Mouse (Mus musculus): ENCODE measurements around the gene Ogdh. TPM values are rescaled to one million over a fixed set of nuclear protein-coding genes. Genes with fewer than 3 reads are reported as not detected.

The Ogdh gene
- polyA plus RNA-seq, 1 experiment: 34.8 TPM

DNA sequence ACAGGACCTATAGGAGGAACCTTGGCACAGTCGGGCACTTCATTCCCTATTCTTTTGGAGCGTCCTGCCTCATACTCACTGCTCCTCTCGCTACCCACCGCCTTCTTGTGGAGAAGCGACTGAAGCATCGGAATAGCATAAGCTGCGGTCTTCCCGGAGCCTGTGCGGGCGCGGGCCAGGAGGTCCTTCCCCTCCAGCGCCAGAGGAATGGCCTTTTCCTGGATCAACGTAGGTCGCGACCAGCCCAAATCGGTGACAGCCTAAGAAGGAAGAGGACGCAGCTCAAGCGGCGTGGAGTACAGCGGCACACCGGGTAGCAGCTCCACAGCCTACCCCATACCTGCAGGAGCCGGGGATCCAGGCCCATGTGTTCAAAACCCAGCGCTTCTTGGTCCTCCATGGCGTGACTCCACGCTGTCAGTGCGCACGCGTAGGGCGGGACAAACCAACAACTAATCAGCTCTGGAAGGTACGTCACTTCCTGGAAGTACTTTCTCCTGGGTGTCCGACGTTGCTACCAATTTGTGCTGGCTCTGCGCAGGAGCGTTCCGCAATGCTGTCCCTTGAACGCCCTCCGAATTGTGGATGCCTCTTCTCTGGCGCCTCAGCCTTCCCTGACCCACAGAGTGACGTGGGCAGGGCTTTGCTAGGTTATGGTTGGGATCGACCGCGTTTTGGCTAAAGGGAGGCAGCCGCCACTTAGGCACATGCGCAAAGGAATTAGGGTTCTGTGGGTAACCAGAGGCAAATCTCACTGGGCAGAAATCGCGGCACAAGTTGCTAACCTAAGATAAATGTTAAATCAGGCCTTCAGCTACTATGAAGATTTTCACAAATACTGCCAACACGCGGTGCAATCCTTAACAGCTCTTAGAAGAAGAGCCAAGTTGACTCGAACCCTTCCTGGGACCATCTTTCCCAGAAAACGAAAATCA, 23.8 kb upstream of the Ogdh start, which contains the start of gene Ddx56:
Gene Ddx56, minus strand, starts transcription at position 453 of the 935 bp plus-strand sequence.
- TF ChIP-seq FLI1 (IDR thresholded peaks at IDR 0.05; ENCODE audit: low read length): peak; percentile 33; the same call in 1 of the 2 replicates
- TF ChIP-seq GATA1 (IDR thresholded peaks at IDR 0.05; ENCODE audit: borderline replicate concordance, low read length): peak; percentile 92
- H3K9me3 ChIP-seq: no peaks in the 10 kb centered on the region
- no peaks in the 10 kb centered on the region for H3K27me3 ChIP-seq (replicated peaks)
- H3K36me3 ChIP-seq (replicated peaks; ENCODE audit: low read length): peaks cover 62% of the 10 kb centered on the region
- H3K4me3 ChIP-seq (replicated peaks): peak within 1 kb of the TSS; percentile 100
- H3K4me1 ChIP-seq: peaks cover 40% of the 10 kb centered on the region

DNA sequence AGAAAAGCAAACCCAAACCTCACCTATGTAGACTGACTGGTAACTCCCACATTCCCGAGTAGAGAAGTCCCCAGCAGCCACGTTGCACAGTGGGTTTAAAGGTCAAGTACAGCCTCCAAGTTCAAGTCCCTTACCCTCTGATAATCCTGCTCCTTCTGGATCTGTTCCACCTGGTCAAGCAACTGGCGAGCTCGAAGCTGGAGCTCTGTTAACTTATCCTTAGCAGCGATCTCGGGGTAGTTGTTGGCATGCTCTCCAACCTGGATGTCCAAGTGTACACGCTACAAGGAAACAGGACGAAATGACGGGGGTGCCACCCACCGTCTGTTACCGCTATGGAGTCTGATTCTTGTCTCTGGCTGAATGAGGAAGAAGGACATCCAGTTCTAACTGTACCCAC, 17.8 kb upstream of the Ogdh start:
- H3K36me3 ChIP-seq (replicated peaks; ENCODE audit: low read length): peaks cover 27% of the 10 kb centered on the region
- H3K4me1 ChIP-seq: peaks cover 33% of the 10 kb centered on the region
- peak overlapping the region; percentile 96 for H3K4me3 ChIP-seq (replicated peaks)
- TF ChIP-seq FLI1 (IDR thresholded peaks at IDR 0.05; ENCODE audit: low read length): no peak
- TF ChIP-seq GATA1 (IDR thresholded peaks at IDR 0.05; ENCODE audit: borderline replicate concordance, low read length): no peak
- H3K27me3 ChIP-seq (replicated peaks): no peaks in the 10 kb centered on the region
- H3K9me3 ChIP-seq: no peaks in the 10 kb centered on the region

GRCm38 (mm10) chr11:6274387-6275093, 16.9 kb upstream of the Ogdh start, which contains the start of gene Tmed4:
Gene Tmed4, minus strand, starts transcription at chr11:6274870.
- TF ChIP-seq FLI1 (IDR thresholded peaks at IDR 0.05; ENCODE audit: low read length) (no peak), GATA1 (IDR thresholded peaks at IDR 0.05; ENCODE audit: borderline replicate concordance, low read length) (no peak)
- peaks cover 29% of the 10 kb centered on the region for H3K4me1 ChIP-seq
- no peaks in the 10 kb centered on the region for H3K27me3 ChIP-seq (replicated peaks)
- peaks cover 26% of the 10 kb centered on the region for H3K36me3 ChIP-seq (replicated peaks; ENCODE audit: low read length)
- peak within 1 kb of the TSS; percentile 96 for H3K4me3 ChIP-seq (replicated peaks)
- H3K9me3 ChIP-seq: no peaks in the 10 kb centered on the region

- peaks cover 26% of the 10 kb centered on the region for H3K36me3 ChIP-seq (replicated peaks; ENCODE audit: low read length)
- no peak for TF ChIP-seq FLI1 (IDR thresholded peaks at IDR 0.05; ENCODE audit: low read length)
- no peak for TF ChIP-seq GATA1 (IDR thresholded peaks at IDR 0.05; ENCODE audit: borderline replicate concordance, low read length)
These were observed 16.3 kb upstream of the Ogdh start for GRCm38 (mm10) chr11:6275094-6275484.

GRCm38 (mm10) chr11:6276466-6276865, 15.0 kb upstream of the Ogdh start:
- H3K9me3 ChIP-seq: peaks cover 15% of the 10 kb centered on the region
- TF ChIP-seq FLI1 (IDR thresholded peaks at IDR 0.05; ENCODE audit: low read length) (no peak), GATA1 (IDR thresholded peaks at IDR 0.05; ENCODE audit: borderline replicate concordance, low read length) (no peak)
- H3K27me3 ChIP-seq (replicated peaks): no peaks in the 10 kb centered on the region
- peaks cover 15% of the 10 kb centered on the region for H3K36me3 ChIP-seq (replicated peaks; ENCODE audit: low read length)
- peaks cover 29% of the 10 kb centered on the region for H3K4me1 ChIP-seq
- no peak overlapping the region for H3K4me3 ChIP-seq (replicated peaks)

More at GRCm38 (mm10) chr11:6275094-6275484, 16.3 kb upstream of the Ogdh start:
- Histone ChIP-seq H3K27me3 (replicated peaks) (no peaks in the 10 kb centered on the region), H3K4me1 (peaks cover 29% of the 10 kb centered on the region), H3K4me3 (replicated peaks) (peak overlapping the region; percentile 96), H3K9me3 (peaks cover 5% of the 10 kb centered on the region)

GRCm38 (mm10) chr11:6282940-6283339, 8.5 kb upstream of the Ogdh start:
- Histone ChIP-seq H3K9me3 (peaks cover 26% of the 10 kb centered on the region), H3K36me3 (replicated peaks; ENCODE audit: low read length) (no peaks in the 10 kb centered on the region), H3K27me3 (replicated peaks) (no peaks in the 10 kb centered on the region), H3K4me1 (peaks cover 7% of the 10 kb centered on the region), H3K4me3 (replicated peaks) (no peak overlapping the region)
- TF ChIP-seq GATA1 (IDR thresholded peaks at IDR 0.05; ENCODE audit: borderline replicate concordance, low read length) (no peak), FLI1 (IDR thresholded peaks at IDR 0.05; ENCODE audit: low read length) (no peak)

DNA sequence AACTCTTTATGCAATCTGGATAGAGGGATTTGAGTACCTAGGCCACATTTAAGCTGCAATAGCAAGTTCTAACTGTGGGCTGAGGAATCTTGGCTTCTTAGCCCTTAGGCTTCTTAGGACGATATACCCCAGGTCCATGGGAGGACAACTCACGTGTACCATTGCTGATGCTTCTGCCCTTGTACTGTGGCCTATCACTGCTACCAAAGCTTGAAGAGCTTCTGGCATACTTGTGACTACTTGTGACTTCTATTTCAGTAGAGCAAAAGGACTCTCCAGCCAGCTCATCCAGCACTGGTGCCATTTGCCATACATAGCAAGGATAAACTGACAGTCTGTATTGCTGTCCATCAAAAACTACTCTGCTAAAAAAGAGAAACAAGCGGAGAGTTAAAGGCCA, 1.3 kb upstream of the Ogdh start:
- TF ChIP-seq GATA1 (IDR thresholded peaks at IDR 0.05; ENCODE audit: borderline replicate concordance, low read length): no peak
- TF ChIP-seq FLI1 (IDR thresholded peaks at IDR 0.05; ENCODE audit: low read length): no peak
- H3K9me3 ChIP-seq: peaks cover 12% of the 10 kb centered on the region
- peaks cover 44% of the 10 kb centered on the region for H3K4me1 ChIP-seq
- H3K4me3 ChIP-seq (replicated peaks): no peak overlapping the region
- no peaks in the 10 kb centered on the region for H3K27me3 ChIP-seq (replicated peaks)
- peaks cover 4% of the 10 kb centered on the region for H3K36me3 ChIP-seq (replicated peaks; ENCODE audit: low read length)

- TF ChIP-seq FLI1 (IDR thresholded peaks at IDR 0.05; ENCODE audit: low read length) (no peak), GATA1 (IDR thresholded peaks at IDR 0.05; ENCODE audit: borderline replicate concordance, low read length) (no peak)
- peaks cover 49% of the 10 kb centered on the region for H3K4me1 ChIP-seq
- peak overlapping the region; percentile 99 for H3K4me3 ChIP-seq (replicated peaks)
These were observed 550 bp upstream of the Ogdh start for GRCm38 (mm10) chr11:6290883-6291282.

DNA sequence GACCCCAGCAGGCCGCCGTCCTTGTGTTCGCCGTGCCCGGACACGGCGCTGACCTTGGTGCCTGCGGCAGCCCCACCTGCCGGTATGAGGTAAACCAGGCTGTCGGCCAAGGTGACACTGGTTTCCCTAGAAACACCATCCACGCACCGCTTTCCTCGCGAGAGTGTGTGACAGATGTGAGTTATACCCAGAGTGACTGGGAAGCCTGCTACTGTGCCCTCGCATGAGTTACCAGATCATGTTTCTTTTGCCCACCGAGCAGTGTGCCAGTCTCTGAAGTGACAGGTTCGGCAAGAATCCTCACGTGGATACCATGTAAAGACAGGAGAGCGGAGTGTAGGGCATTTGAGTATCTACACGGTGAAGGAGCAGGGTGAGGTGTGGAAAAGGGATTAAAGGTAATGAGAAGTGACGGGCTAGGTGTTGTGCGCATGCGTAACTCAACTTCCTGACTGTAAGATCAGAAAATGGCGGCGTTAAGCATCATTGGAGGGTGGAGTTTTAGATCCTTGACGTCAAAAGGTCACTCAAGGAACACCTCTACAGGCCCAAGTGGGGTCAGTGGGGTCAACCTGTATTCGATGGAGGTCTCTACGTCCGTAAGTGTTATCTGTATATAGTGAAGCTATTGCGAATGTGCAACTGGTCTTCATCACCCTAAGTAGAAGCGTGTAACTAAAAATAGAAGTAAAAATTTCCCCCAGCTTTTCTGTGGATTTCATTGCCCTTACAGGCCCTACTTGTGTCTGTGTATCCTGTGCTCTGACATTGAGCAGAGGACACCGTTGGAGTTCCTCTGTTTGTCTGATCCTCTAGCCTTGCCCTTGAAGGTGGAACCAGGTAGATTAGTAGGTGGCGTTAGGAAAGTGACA, 919 bp downstream of the Ogdh start:
- Histone ChIP-seq H3K4me1 (peaks cover 52% of the 10 kb centered on the region), H3K9me3 (0 out of 2 replicates have a peak, but pooled peaks cover 4% of the 10 kb centered on the region), H3K27me3 (replicated peaks) (no peaks in the 10 kb centered on the region), H3K36me3 (replicated peaks; ENCODE audit: low read length) (peaks cover 13% of the 10 kb centered on the region), H3K4me3 (replicated peaks) (peak overlapping the region; percentile 99)
- TF ChIP-seq FLI1 (IDR thresholded peaks at IDR 0.05; ENCODE audit: low read length) (no peak), GATA1 (IDR thresholded peaks at IDR 0.05; ENCODE audit: borderline replicate concordance, low read length) (no peak)

More at GRCm38 (mm10) chr11:6290883-6291282, 550 bp upstream of the Ogdh start:
- Histone ChIP-seq H3K27me3 (replicated peaks) (no peaks in the 10 kb centered on the region), H3K36me3 (replicated peaks; ENCODE audit: low read length) (peaks cover 4% of the 10 kb centered on the region), H3K9me3 (peaks cover 12% of the 10 kb centered on the region)
